Mouse (Mus musculus): Measurements from ENCODE around the gene Hs6st1. TPM values are rescaled to one million over a fixed set of nuclear protein-coding genes. Genes with fewer than 3 reads are reported as not detected.
A peak's percentile ranks its signal among the peaks of the same experiment; 100 is the strongest.

Gene Hs6st1
- polyA plus RNA-seq, 1 experiment from 2014 or later = 4.9 TPM

- H3K27ac ChIP-seq (replicated peaks) = no peak overlapping the region
- H3K4me3 ChIP-seq = no peak overlapping the region
- no peak for DNase-seq (ENCODE audit: low spot score)
- H3K36me3 ChIP-seq = no peaks in the 10 kb centered on the region
- H3K27me3 ChIP-seq (ENCODE audit: low read depth, poor library complexity, severe bottlenecking) = no peaks in the 10 kb centered on the region
- peaks cover 5% of the 10 kb centered on the region; the same call in 1 of the 2 replicates for H3K4me1 ChIP-seq
- WGBS = 90% methylated on average over 4 of the region's 4 CpGs
- no peaks in the 10 kb centered on the region; the same call in 1 of the 2 replicates for H3K9me3 ChIP-seq (replicated peaks)
Measured at GRCm38 (mm10) chr1:36119426-36119825, 51.2 kb downstream of the Hs6st1 start.

GRCm38 (mm10) chr1:36121172-36121571, 53.0 kb downstream of the Hs6st1 start:
- H3K9me3 ChIP-seq (replicated peaks) = no peaks in the 10 kb centered on the region; the same call in 1 of the 2 replicates
- DNase-seq (ENCODE audit: low spot score) = no peak
- no peak overlapping the region for H3K27ac ChIP-seq (replicated peaks)
- WGBS = 83% methylated on average over 8 of the region's 8 CpGs
- H3K36me3 ChIP-seq = no peaks in the 10 kb centered on the region
- no peaks in the 10 kb centered on the region for H3K27me3 ChIP-seq (ENCODE audit: low read depth, poor library complexity, severe bottlenecking)
- no peak overlapping the region for H3K4me3 ChIP-seq
- H3K4me1 ChIP-seq = no peaks in the 10 kb centered on the region

- no peak overlapping the region for H3K27ac ChIP-seq (replicated peaks)
- 85% methylated on average over 7 of the region's 7 CpGs for WGBS
Measured at GRCm38 (mm10) chr1:36125076-36125475, 56.9 kb downstream of the Hs6st1 start.

GRCm38 (mm10) chr1:36129126-36129525, 60.9 kb downstream of the Hs6st1 start:
- H3K27me3 ChIP-seq (ENCODE audit: low read depth, poor library complexity, severe bottlenecking) = no peaks in the 10 kb centered on the region
- 80% methylated on average over 4 of the region's 4 CpGs for WGBS
- DNase-seq (ENCODE audit: low spot score) = no peak
- H3K27ac ChIP-seq (replicated peaks) = no peak overlapping the region
- H3K4me1 ChIP-seq = no peaks in the 10 kb centered on the region
- no peaks in the 10 kb centered on the region for H3K36me3 ChIP-seq
- no peaks in the 10 kb centered on the region; the same call in 1 of the 2 replicates for H3K9me3 ChIP-seq (replicated peaks)
- H3K4me3 ChIP-seq = no peak overlapping the region

More at GRCm38 (mm10) chr1:36125076-36125475, 56.9 kb downstream of the Hs6st1 start:
- no peaks in the 10 kb centered on the region for H3K4me1 ChIP-seq
- H3K36me3 ChIP-seq = no peaks in the 10 kb centered on the region
- no peak overlapping the region for H3K4me3 ChIP-seq
- no peak for DNase-seq (ENCODE audit: low spot score)
- no peaks in the 10 kb centered on the region for H3K27me3 ChIP-seq (ENCODE audit: low read depth, poor library complexity, severe bottlenecking)
- no peaks in the 10 kb centered on the region; the same call in 1 of the 2 replicates for H3K9me3 ChIP-seq (replicated peaks)

GRCm38 (mm10) chr1:36129881-36130280, 61.7 kb downstream of the Hs6st1 start:
- WGBS = 92% methylated on average over 8 of the region's 8 CpGs
- H3K27ac ChIP-seq (replicated peaks) = no peak overlapping the region
- H3K36me3 ChIP-seq = no peaks in the 10 kb centered on the region
- no peaks in the 10 kb centered on the region for H3K4me1 ChIP-seq
- H3K9me3 ChIP-seq (replicated peaks) = no peaks in the 10 kb centered on the region
- H3K4me3 ChIP-seq = no peak overlapping the region
- no peaks in the 10 kb centered on the region for H3K27me3 ChIP-seq (ENCODE audit: low read depth, poor library complexity, severe bottlenecking)
- DNase-seq (ENCODE audit: low spot score) = no peak

- Histone ChIP-seq H3K4me1 (no peaks in the 10 kb centered on the region), H3K36me3 (no peaks in the 10 kb centered on the region), H3K27ac (replicated peaks) (no peak overlapping the region), H3K9me3 (replicated peaks) (no peaks in the 10 kb centered on the region), H3K4me3 (no peak overlapping the region), H3K27me3 (ENCODE audit: low read depth, poor library complexity, severe bottlenecking) (no peaks in the 10 kb centered on the region)
- no peak for DNase-seq (ENCODE audit: low spot score)
- 87% methylated on average over 4 of the region's 4 CpGs for WGBS
Measured at GRCm38 (mm10) chr1:36130307-36131035, 62.3 kb downstream of the Hs6st1 start.

- WGBS = 66% methylated on average over 4 of the region's 4 CpGs
- Histone ChIP-seq H3K9me3 (replicated peaks) (no peaks in the 10 kb centered on the region), H3K27ac (replicated peaks) (no peak overlapping the region), H3K27me3 (ENCODE audit: low read depth, poor library complexity, severe bottlenecking) (no peaks in the 10 kb centered on the region), H3K4me1 (no peaks in the 10 kb centered on the region), H3K4me3 (no peak overlapping the region), H3K36me3 (no peaks in the 10 kb centered on the region)
- DNase-seq (ENCODE audit: low spot score) = no peak
Measured at GRCm38 (mm10) chr1:36131154-36131553, 63.0 kb downstream of the Hs6st1 start.

- Histone ChIP-seq H3K4me3 (no peak overlapping the region), H3K4me1 (no peaks in the 10 kb centered on the region), H3K36me3 (no peaks in the 10 kb centered on the region), H3K9me3 (replicated peaks) (no peaks in the 10 kb centered on the region), H3K27ac (replicated peaks) (no peak overlapping the region), H3K27me3 (ENCODE audit: low read depth, poor library complexity, severe bottlenecking) (no peaks in the 10 kb centered on the region)
- 81% methylated on average over 8 of the region's 8 CpGs for whole genome bisulfite sequencing
- DNase-seq (ENCODE audit: low spot score) = no peak
Measured at GRCm38 (mm10) chr1:36131766-36132165, 63.6 kb downstream of the Hs6st1 start.

- Histone ChIP-seq H3K36me3 (no peaks in the 10 kb centered on the region), H3K27me3 (ENCODE audit: low read depth, poor library complexity, severe bottlenecking) (no peaks in the 10 kb centered on the region), H3K27ac (replicated peaks) (no peak overlapping the region), H3K4me3 (no peak overlapping the region), H3K9me3 (replicated peaks) (no peaks in the 10 kb centered on the region), H3K4me1 (no peaks in the 10 kb centered on the region)
- DNase-seq (ENCODE audit: low spot score) = no peak
- WGBS = 78% methylated on average over 4 of the region's 4 CpGs
Measured at GRCm38 (mm10) chr1:36132211-36132610, 64.0 kb downstream of the Hs6st1 start.

- no peak for DNase-seq (ENCODE audit: low spot score)
- Histone ChIP-seq H3K27ac (replicated peaks) (0 out of 2 replicates have a peak overlapping the region, but pooled peaks have one; percentile 14), H3K4me1 (no peaks in the 10 kb centered on the region), H3K27me3 (ENCODE audit: low read depth, poor library complexity, severe bottlenecking) (no peaks in the 10 kb centered on the region), H3K4me3 (no peak overlapping the region), H3K9me3 (replicated peaks) (no peaks in the 10 kb centered on the region), H3K36me3 (no peaks in the 10 kb centered on the region)
- WGBS = 84% methylated on average over 8 of the region's 8 CpGs
Measured at GRCm38 (mm10) chr1:36133041-36133440, 64.8 kb downstream of the Hs6st1 start.

- Histone ChIP-seq H3K27me3 (ENCODE audit: low read depth, poor library complexity, severe bottlenecking) (no peaks in the 10 kb centered on the region), H3K27ac (replicated peaks) (no peak overlapping the region), H3K4me1 (no peaks in the 10 kb centered on the region), H3K9me3 (replicated peaks) (no peaks in the 10 kb centered on the region), H3K4me3 (no peak overlapping the region), H3K36me3 (no peaks in the 10 kb centered on the region)
- no peak for DNase-seq (ENCODE audit: low spot score)
- WGBS = 77% methylated on average over 3 of the region's 3 CpGs
Measured at GRCm38 (mm10) chr1:36133647-36134046, 65.4 kb downstream of the Hs6st1 start.

- Histone ChIP-seq H3K9me3 (replicated peaks) (no peaks in the 10 kb centered on the region), H3K4me3 (no peak overlapping the region), H3K27ac (replicated peaks) (no peak overlapping the region), H3K36me3 (0 out of 2 replicates have a peak, but pooled peaks cover 3% of the 10 kb centered on the region), H3K4me1 (no peaks in the 10 kb centered on the region), H3K27me3 (ENCODE audit: low read depth, poor library complexity, severe bottlenecking) (no peaks in the 10 kb centered on the region)
- 0% methylated on average over 3 of the region's 3 CpGs for WGBS
- peak; percentile 63 for DNase-seq (ENCODE audit: low spot score)
Measured at GRCm38 (mm10) chr1:36134584-36134983, 66.4 kb downstream of the Hs6st1 start.

GRCm38 (mm10) chr1:36140311-36140710, 72.1 kb downstream of the Hs6st1 start:
- Histone ChIP-seq H3K9me3 (replicated peaks) (no peaks in the 10 kb centered on the region), H3K27me3 (ENCODE audit: low read depth, poor library complexity, severe bottlenecking) (no peaks in the 10 kb centered on the region), H3K36me3 (peaks cover 56% of the 10 kb centered on the region), H3K27ac (replicated peaks) (no peak overlapping the region), H3K4me1 (no peaks in the 10 kb centered on the region), H3K4me3 (no peak overlapping the region)
- no peak for DNase-seq (ENCODE audit: low spot score)
- WGBS = 96% methylated on average over 15 of the region's 15 CpGs
